Mouse (Mus musculus) C2C12 (cell line): ENCODE measurements around the gene Krt10.

Source experiments
- CEBPB ChIP-seq: IDR thresholded peaks from one replicate; pipeline ENCODE4 v1.6.1; 2011; ENCODE audit warnings: low read depth, mild to moderate bottlenecking, control low read depth, moderate library complexity
- CTCF ChIP-seq: IDR thresholded peaks from one replicate; pipeline ENCODE4 v1.5.1; 2011; ENCODE audit not compliant: control insufficient read depth, insufficient read depth, insufficient read length
- FOSL1 ChIP-seq: IDR thresholded peaks from one replicate; pipeline ENCODE4 v1.8.0; 2011; ENCODE audit warnings: mild to moderate bottlenecking, low read length; ENCODE audit not compliant: poor library complexity, insufficient read depth, severe bottlenecking
- MAX ChIP-seq: IDR thresholded peaks from one replicate; pipeline ENCODE4 v1.6.1; 2011; ENCODE audit warnings: mild to moderate bottlenecking, control low read depth
- MYOD1 ChIP-seq: IDR thresholded peaks from one replicate; pipeline ENCODE4 v1.6.1; 2011; ENCODE audit warnings: low read depth; ENCODE audit not compliant: control insufficient read depth, insufficient read length
- USF1 ChIP-seq: IDR thresholded peaks from one replicate; pipeline ENCODE4 v1.6.1; 2011; ENCODE audit warnings: low read depth, mild to moderate bottlenecking, control low read depth, moderate library complexity

DNA sequence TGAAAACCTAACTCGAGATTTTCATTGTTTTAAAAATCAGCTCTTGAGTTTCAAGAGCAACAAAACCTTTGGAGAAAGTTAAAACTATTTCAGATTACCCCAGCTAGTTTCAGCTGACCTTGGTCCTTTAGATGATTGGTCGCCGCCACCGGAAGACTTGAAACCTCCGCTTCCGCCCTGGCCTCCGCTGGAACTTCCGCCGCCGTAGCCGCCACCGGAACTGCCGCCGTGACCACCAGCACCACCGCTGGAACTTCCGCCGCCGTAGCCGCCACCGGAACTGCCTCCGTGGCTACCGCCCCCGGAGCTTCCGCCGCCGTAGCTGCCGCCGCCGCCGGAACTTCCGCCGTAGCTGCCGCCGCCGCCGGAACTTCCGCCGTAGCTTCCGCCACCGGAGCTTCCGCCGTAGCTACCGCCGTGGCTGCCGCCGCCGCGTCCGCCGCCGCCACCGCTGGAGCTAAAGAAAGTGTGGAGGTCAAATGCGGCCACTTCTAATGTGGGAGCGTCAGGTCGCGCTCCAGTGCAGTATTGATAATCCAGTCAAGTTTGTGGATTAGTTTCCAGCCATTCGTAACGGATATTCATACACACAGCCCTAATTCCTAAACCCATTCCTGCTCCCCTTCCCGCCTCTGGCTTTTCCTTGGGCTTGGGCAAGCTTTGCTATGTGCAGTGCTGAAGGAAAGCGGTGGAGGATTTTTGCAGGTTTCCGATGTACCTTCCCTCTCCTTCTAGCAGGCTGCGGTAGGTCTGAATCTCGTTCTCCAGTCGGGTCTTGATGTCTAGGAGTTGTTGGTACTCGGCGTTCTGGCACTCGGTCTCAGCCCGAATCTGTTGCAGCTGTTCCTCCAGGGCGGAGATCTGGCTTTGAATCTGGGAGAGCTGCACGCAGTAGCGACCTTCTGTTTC is 3.1 kb downstream of the Krt10 start:
- TF ChIP-seq CTCF = no peak
- TF ChIP-seq MAX = no peak
- TF ChIP-seq MYOD1 = no peak
- no peak for TF ChIP-seq USF1
- TF ChIP-seq CEBPB = no peak
- TF ChIP-seq FOSL1 = no peak
